Mouse (Mus musculus) heart, embryonic 11.5 days (tissue): ENCODE results near the gene Zfp839. TPM values are rescaled to one million over a fixed set of nuclear protein-coding genes. Genes with fewer than 3 reads are reported as not detected.

ENCODE experiments used
- ATAC-seq: fragments of 200-750 bp; cut with Nextera tagmentation; replicated peaks from 2 replicates; pipeline ENCODE4 v1.8.0; 2017; ENCODE audit warnings: moderate library complexity; ENCODE audit not compliant: insufficient number of reproducible peaks, low FRiP score, low TSS enrichment
- H3K27ac ChIP-seq: fragments of 300-500 bp; sonication (generic); 2 replicates; pipeline ENCODE4 v1.5.1; 2014; ENCODE audit warnings: mild to moderate bottlenecking, low read depth, low read length
- H3K27me3 ChIP-seq: fragments of 300-500 bp; sonication (generic); 2 replicates; pipeline ENCODE4 v1.6.1; 2014; ENCODE audit warnings: mild to moderate bottlenecking, low read length, mixed read lengths; ENCODE audit not compliant: control insufficient read depth, insufficient read depth
- H3K36me3 ChIP-seq: fragments of 300-500 bp; sonication (generic); 2 replicates; pipeline ENCODE4 v1.6.1; 2014; ENCODE audit warnings: mild to moderate bottlenecking, low read length, moderate library complexity, mixed read lengths; ENCODE audit not compliant: control insufficient read depth, insufficient read depth
- H3K4me1 ChIP-seq: fragments of 300-500 bp; sonication (generic); 2 replicates; pipeline ENCODE4 v1.6.1; 2014; ENCODE audit warnings: low read length; ENCODE audit not compliant: control insufficient read depth, insufficient read depth
- H3K4me2 ChIP-seq: fragments of 300-500 bp; sonication (generic); 2 replicates; pipeline ENCODE4 v1.6.1; 2014; ENCODE audit warnings: mild to moderate bottlenecking, moderate library complexity
- H3K4me3 ChIP-seq: fragments of 300-500 bp; sonication (generic); 2 replicates; pipeline ENCODE4 v1.5.1; 2014; ENCODE audit warnings: low read depth, low read length
- H3K9ac ChIP-seq: fragments of 300-500 bp; sonication (generic); 2 replicates; pipeline ENCODE4 v1.6.1; 2014; ENCODE audit warnings: mild to moderate bottlenecking, low read depth, low read length, moderate library complexity
- H3K9me3 ChIP-seq: fragments of 300-500 bp; sonication (generic); replicated peaks from 2 replicates; pipeline ENCODE4 v1.6.1; 2016; ENCODE audit warnings: low read length; ENCODE audit not compliant: control insufficient read depth
- WGBS: fragments of 180-500 bp; shearing (Covaris S2); extraction: QIAGEN DNeasy Blood & Tissue Kit; methylation state at CpG from one replicate; pipeline ENCODE4 v1.1.7; 2014; ENCODE audit not compliant: insufficient replicate concordance; 5-methylcytosine and 5-hydroxymethylcytosine counted together
- polyA plus RNA-seq: library from polyadenylated mRNA; unstranded; fragments of >200 nt; fragmentation: Nextera tagmentation; extraction: Ambion mirVana; gene quantifications from 2 replicates; pipeline ENCODE4 v1.2.1, GENCODE M21; 2014

Zfp839 gene
- polyA plus RNA-seq, 1 experiment from 2014 or later, result 3.2 TPM

GRCm38 (mm10) chr12:110813624-110814023 lies 36.4 kb upstream of the Zfp839 start:
- Histone ChIP-seq H3K36me3 (no peaks in the 10 kb centered on the region), H3K9ac (no peak overlapping the region), H3K4me2 (no peak overlapping the region), H3K27ac (no peak overlapping the region), H3K9me3 (no peaks in the 10 kb centered on the region), H3K4me3 (no peak overlapping the region), H3K27me3 (no peaks in the 10 kb centered on the region), H3K4me1 (peaks cover 6% of the 10 kb centered on the region; the same call in 1 of the 2 replicates)
- ATAC-seq, result no peak
- 92% methylated on average over 6 of the region's 6 CpGs for WGBS

DNA sequence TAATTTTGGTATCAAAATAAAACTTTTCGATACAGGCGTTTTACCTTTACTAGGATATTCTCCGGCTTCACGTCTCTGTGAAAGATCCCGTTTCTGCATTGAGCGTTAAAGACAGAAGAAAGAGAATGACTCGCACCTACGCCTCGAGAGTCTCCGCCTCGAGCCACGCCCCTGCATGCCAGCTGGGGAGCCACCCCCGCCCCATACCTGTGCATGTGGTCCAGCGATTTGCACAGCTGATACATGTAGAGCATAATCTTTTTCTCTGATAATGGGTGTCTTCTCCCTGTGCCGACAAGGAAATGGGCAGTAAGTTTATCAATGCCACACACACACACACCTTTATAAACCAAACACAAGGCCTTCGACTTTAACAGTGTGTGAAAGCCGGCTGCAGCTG lies 35.1 kb upstream of the Zfp839 start:
- Histone ChIP-seq H3K4me3 (no peak overlapping the region), H3K27me3 (no peaks in the 10 kb centered on the region), H3K4me1 (0 out of 2 replicates have a peak, but pooled peaks cover under 1% of the 10 kb centered on the region), H3K36me3 (no peaks in the 10 kb centered on the region), H3K9me3 (no peaks in the 10 kb centered on the region), H3K4me2 (no peak overlapping the region), H3K27ac (no peak overlapping the region), H3K9ac (no peak overlapping the region)
- ATAC-seq, result no peak
- 61% methylated on average over 17 of the region's 17 CpGs for WGBS

GRCm38 (mm10) chr12:110816833-110817232 lies 33.2 kb upstream of the Zfp839 start:
- ATAC-seq, result no peak
- no peak overlapping the region for H3K4me2 ChIP-seq
- H3K4me1 ChIP-seq, result no peaks in the 10 kb centered on the region
- H3K9me3 ChIP-seq, result no peaks in the 10 kb centered on the region
- H3K27ac ChIP-seq, result no peak overlapping the region
- no peak overlapping the region for H3K9ac ChIP-seq
- no peaks in the 10 kb centered on the region for H3K27me3 ChIP-seq
- no peaks in the 10 kb centered on the region for H3K36me3 ChIP-seq
- no peak overlapping the region for H3K4me3 ChIP-seq
- 90% methylated on average over 2 of the region's 2 CpGs for WGBS

DNA sequence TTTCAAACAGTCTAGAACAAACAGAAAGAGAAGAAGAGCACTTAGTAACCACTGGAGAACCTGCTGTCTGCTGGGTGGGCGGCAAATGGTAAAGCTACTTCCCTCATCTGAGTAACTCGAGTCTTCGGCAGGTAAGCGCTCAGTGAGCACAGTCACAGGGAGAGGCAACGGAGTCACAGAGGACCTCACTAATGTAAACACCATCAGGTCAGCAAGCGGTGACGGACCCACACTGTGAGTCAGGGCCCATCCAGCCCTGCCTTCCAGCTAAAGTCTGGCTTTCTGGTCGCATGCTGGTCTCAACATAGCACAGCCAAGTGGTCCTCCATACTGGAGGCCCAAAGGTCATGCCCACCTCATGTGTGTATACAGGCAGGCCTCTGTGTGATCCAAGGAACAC lies 30.7 kb upstream of the Zfp839 start:
- H3K27ac ChIP-seq, result no peak overlapping the region
- H3K9ac ChIP-seq, result no peak overlapping the region
- no peaks in the 10 kb centered on the region for H3K36me3 ChIP-seq
- no peak overlapping the region for H3K4me3 ChIP-seq
- no peaks in the 10 kb centered on the region for H3K4me1 ChIP-seq
- H3K9me3 ChIP-seq, result no peaks in the 10 kb centered on the region
- no peak overlapping the region for H3K4me2 ChIP-seq
- no peaks in the 10 kb centered on the region for H3K27me3 ChIP-seq
- WGBS, result 71% methylated on average over 8 of the region's 8 CpGs
- ATAC-seq, result no peak

DNA sequence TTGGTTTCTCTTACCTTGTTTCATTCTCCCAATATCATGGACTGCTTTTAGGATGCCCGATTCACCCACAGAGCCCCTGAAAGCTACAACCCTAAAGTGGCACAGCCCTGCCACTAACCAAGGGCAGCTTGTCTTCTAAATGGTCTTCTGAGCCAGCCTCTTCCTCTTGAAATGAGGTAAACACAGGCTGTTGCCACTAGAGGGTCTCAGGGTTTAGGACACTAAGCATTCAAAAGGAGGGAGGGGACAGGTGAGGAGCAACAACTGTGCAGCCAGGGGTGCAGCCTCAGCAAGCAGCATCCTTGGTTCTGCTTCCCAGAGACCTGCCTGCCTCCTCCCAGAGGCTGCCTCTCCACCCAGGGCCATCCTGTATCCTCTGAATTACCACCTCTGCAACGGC lies 28.3 kb upstream of the Zfp839 start:
- no peak for ATAC-seq
- WGBS, result 78% methylated on average over 2 of the region's 2 CpGs

GRCm38 (mm10) chr12:110822366-110822765 lies 27.7 kb upstream of the Zfp839 start:
- Histone ChIP-seq H3K4me2 (no peak overlapping the region), H3K27ac (no peak overlapping the region), H3K4me3 (no peak overlapping the region), H3K9me3 (no peaks in the 10 kb centered on the region), H3K27me3 (no peaks in the 10 kb centered on the region), H3K4me1 (no peaks in the 10 kb centered on the region), H3K36me3 (no peaks in the 10 kb centered on the region), H3K9ac (no peak overlapping the region)
- 77% methylated on average over 7 of the region's 7 CpGs for WGBS
- ATAC-seq, result no peak

More for the DNA sequence above, 28.3 kb upstream of the Zfp839 start:
- Histone ChIP-seq H3K4me2 (no peak overlapping the region), H3K36me3 (no peaks in the 10 kb centered on the region), H3K27me3 (no peaks in the 10 kb centered on the region), H3K27ac (no peak overlapping the region), H3K9ac (no peak overlapping the region), H3K9me3 (no peaks in the 10 kb centered on the region), H3K4me1 (no peaks in the 10 kb centered on the region), H3K4me3 (no peak overlapping the region)

DNA sequence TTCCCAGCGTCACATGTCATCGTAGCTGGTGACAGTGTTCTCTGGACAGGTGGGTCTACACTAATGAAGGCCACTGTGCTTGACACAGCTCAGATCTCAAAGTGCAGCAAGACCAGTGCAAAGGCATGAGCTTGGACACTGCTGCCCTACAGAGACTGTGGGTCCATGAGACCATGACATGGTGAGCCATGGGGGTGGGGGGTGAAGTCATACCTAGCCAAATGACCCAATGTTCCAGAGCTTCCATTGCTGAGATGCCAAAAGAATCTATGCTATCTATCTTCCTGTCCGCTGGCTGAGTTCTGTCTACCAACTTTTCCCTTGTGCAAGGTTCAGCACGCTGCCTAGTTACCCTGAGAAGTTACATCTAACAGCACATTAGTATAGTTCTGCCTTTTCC lies 21.1 kb upstream of the Zfp839 start:
- H3K4me1 ChIP-seq, result no peaks in the 10 kb centered on the region
- H3K36me3 ChIP-seq, result no peaks in the 10 kb centered on the region
- no peak overlapping the region for H3K4me3 ChIP-seq
- no peak for ATAC-seq
- no peaks in the 10 kb centered on the region for H3K9me3 ChIP-seq
- H3K27me3 ChIP-seq, result no peaks in the 10 kb centered on the region
- H3K4me2 ChIP-seq, result no peak overlapping the region
- WGBS, result 84% methylated on average over 4 of the region's 4 CpGs
- no peak overlapping the region for H3K9ac ChIP-seq
- H3K27ac ChIP-seq, result no peak overlapping the region

DNA sequence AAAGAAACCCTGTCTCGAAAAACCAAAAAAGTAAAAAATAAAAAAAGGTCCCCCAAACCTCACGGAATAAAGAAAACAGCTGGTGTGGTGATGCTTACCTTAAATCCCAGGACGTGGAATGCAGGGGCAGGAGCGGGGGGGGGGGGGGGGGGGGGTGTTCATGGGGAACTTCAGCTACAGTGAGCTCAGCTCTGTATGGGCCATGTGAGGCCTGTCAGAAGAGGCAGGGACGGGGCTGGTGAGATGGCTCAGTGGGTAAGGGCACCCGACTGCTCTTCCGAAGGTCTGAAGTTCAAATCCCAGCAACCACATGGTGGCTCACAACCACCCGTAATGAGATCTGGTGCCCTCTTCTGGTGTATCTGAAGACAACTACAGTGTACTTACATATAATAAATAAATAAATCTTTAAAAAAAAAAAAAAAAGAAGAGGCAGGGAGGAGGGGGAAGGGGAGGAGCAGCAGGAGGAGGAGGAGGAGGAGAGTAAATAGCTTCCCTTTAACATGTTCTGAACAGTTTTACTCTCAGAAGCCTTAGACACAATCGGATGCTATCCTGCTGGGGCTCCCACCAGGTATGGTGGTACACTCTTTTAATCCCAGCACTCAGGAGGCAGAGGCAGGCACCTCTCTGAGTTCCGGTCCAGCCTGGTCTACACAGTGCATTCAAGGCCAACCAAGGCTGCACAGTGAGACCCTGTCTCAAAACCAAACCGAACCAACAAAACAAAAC lies 19.6 kb upstream of the Zfp839 start:
- WGBS, result 74% methylated on average over 9 of the region's 11 CpGs

GRCm38 (mm10) chr12:110835182-110835581 lies 14.9 kb upstream of the Zfp839 start:
- ATAC-seq, result no peak
- no peak overlapping the region for H3K27ac ChIP-seq
- 0 out of 2 replicates have a peak, but pooled peaks cover 2% of the 10 kb centered on the region for H3K27me3 ChIP-seq
- no peak overlapping the region for H3K4me3 ChIP-seq
- H3K4me2 ChIP-seq, result no peak overlapping the region
- H3K9me3 ChIP-seq, result no peaks in the 10 kb centered on the region
- 95% methylated on average over 3 of the region's 3 CpGs for WGBS
- H3K4me1 ChIP-seq, result peaks cover 6% of the 10 kb centered on the region; the same call in 1 of the 2 replicates
- no peak overlapping the region for H3K9ac ChIP-seq
- H3K36me3 ChIP-seq, result no peaks in the 10 kb centered on the region

More for the DNA sequence above, 19.6 kb upstream of the Zfp839 start:
- Histone ChIP-seq H3K9me3 (no peaks in the 10 kb centered on the region), H3K27ac (no peak overlapping the region), H3K27me3 (0 out of 2 replicates have a peak, but pooled peaks cover 2% of the 10 kb centered on the region), H3K4me2 (no peak overlapping the region), H3K4me3 (no peak overlapping the region), H3K4me1 (no peaks in the 10 kb centered on the region), H3K36me3 (no peaks in the 10 kb centered on the region), H3K9ac (no peak overlapping the region)
- ATAC-seq, result no peak
